Mouse (Mus musculus) spleen, adult 2 months (tissue): Measurements from ENCODE around the gene Trmt13. TPM values are rescaled to one million over a fixed set of nuclear protein-coding genes. Genes with fewer than 3 reads are reported as not detected.

Experiments used
- DNase-seq, 2 experiments: peaks; one replicate each; pipeline versions ENCODE4 v3.0.0 to v3.0.0-alpha.2; 2012 to 2021; ENCODE audit warnings: low spot score in 2 of 2, low read depth in 1 of 2
- H3K27ac ChIP-seq: fragments of 200-500 bp; 2 replicates; pipeline ENCODE4 v1.5.1; 2012; ENCODE audit warnings: low read length, inconsistent platforms; ENCODE audit not compliant: insufficient read depth
- H3K27me3 ChIP-seq: fragments of 200-500 bp; 2 replicates; pipeline ENCODE4 v1.6.1; 2012; ENCODE audit warnings: mild to moderate bottlenecking, moderate library complexity, low read length, inconsistent platforms; ENCODE audit not compliant: control insufficient read depth, insufficient read depth
- H3K36me3 ChIP-seq: fragments of 200-500 bp; 2 replicates; pipeline ENCODE4 v1.6.1; 2012; ENCODE audit warnings: mild to moderate bottlenecking, low read length, inconsistent platforms; ENCODE audit not compliant: control insufficient read depth, insufficient read depth
- H3K4me1 ChIP-seq: fragments of 200-500 bp; 2 replicates; pipeline ENCODE4 v1.6.1; 2011; ENCODE audit warnings: inconsistent platforms; ENCODE audit not compliant: control insufficient read depth, insufficient read depth, insufficient read length
- H3K4me3 ChIP-seq: fragments of 200-500 bp; 2 replicates; pipeline ENCODE4 v1.5.1; 2011; ENCODE audit warnings: mild to moderate bottlenecking, inconsistent platforms; ENCODE audit not compliant: insufficient read depth, insufficient read length; ENCODE audit errors: extremely low read depth
- CTCF ChIP-seq: fragments of 200-500 bp; IDR thresholded peaks from 2 replicates; pipeline ENCODE4 v1.5.1; 2011; ENCODE audit warnings: mild to moderate bottlenecking, inconsistent platforms; ENCODE audit not compliant: insufficient read depth, insufficient read length, insufficient replicate concordance; ENCODE audit errors: extremely low read depth
- POLR2A ChIP-seq: fragments of 200-500 bp; IDR thresholded peaks from 2 replicates; pipeline ENCODE4 v1.6.1; 2011; ENCODE audit warnings: low read depth, low read length, inconsistent platforms
- WGBS: fragments of 180-500 bp; shearing (Covaris S2); methylation state at CpG from one replicate; pipeline ENCODE4 v1.1.7; 2018; 5-methylcytosine and 5-hydroxymethylcytosine counted together
- polyA plus RNA-seq: library from polyadenylated mRNA; depleted of rRNA; stranded (reverse); fragments of >200 nt; gene quantifications from 2 replicates; pipeline ENCODE4 v1.2.3, GENCODE M21; 2012

Trmt13 gene
- polyA plus RNA-seq, 1 experiment, result 4.7 TPM

- Histone ChIP-seq H3K27ac (no peak overlapping the region), H3K27me3 (no peaks in the 10 kb centered on the region), H3K4me1 (no peaks in the 10 kb centered on the region), H3K36me3 (peaks cover 32% of the 10 kb centered on the region), H3K4me3 (no peak overlapping the region)
- TF ChIP-seq POLR2A (no peak), CTCF (no peak)
- no peak for DNase-seq
- WGBS, result 64% methylated on average over 2 of the region's 2 CpGs
Observed at GRCm38 (mm10) chr3:116642373-116642772, 28.0 kb upstream of the Trmt13 start.

- no peaks in the 10 kb centered on the region for H3K27me3 ChIP-seq
- H3K4me1 ChIP-seq, result no peaks in the 10 kb centered on the region
- DNase-seq, result no peak
- TF ChIP-seq POLR2A, result no peak
- no peak for TF ChIP-seq CTCF
- H3K36me3 ChIP-seq, result peaks cover 30% of the 10 kb centered on the region
- 82% methylated on average over 6 of the region's 6 CpGs for WGBS
- H3K4me3 ChIP-seq, result no peak overlapping the region
- H3K27ac ChIP-seq, result no peak overlapping the region
Observed at GRCm38 (mm10) chr3:116641811-116642371, 27.5 kb upstream of the Trmt13 start.

GRCm38 (mm10) chr3:116640024-116640423, 25.6 kb upstream of the Trmt13 start:
- Histone ChIP-seq H3K27me3 (no peaks in the 10 kb centered on the region), H3K36me3 (peaks cover 33% of the 10 kb centered on the region), H3K4me1 (no peaks in the 10 kb centered on the region), H3K27ac (no peak overlapping the region), H3K4me3 (no peak overlapping the region)
- WGBS, result 77% methylated on average over 1 of the region's 1 CpGs
- DNase-seq, result no peak
- no peak for TF ChIP-seq CTCF
- TF ChIP-seq POLR2A, result no peak

GRCm38 (mm10) chr3:116638572-116638971, 24.2 kb upstream of the Trmt13 start:
- H3K4me1 ChIP-seq, result no peaks in the 10 kb centered on the region
- no peak for TF ChIP-seq POLR2A
- TF ChIP-seq CTCF, result no peak
- no peak overlapping the region for H3K27ac ChIP-seq
- H3K4me3 ChIP-seq, result no peak overlapping the region
- 91% methylated on average over 7 of the region's 7 CpGs for WGBS
- peaks cover 35% of the 10 kb centered on the region for H3K36me3 ChIP-seq
- no peak for DNase-seq
- no peaks in the 10 kb centered on the region for H3K27me3 ChIP-seq

- Histone ChIP-seq H3K36me3 (peaks cover 36% of the 10 kb centered on the region), H3K27ac (no peak overlapping the region), H3K4me1 (no peaks in the 10 kb centered on the region), H3K27me3 (no peaks in the 10 kb centered on the region), H3K4me3 (no peak overlapping the region)
- no peak for TF ChIP-seq CTCF
- no peak for TF ChIP-seq POLR2A
- 84% methylated on average over 9 of the region's 9 CpGs for WGBS
- DNase-seq, result no peak
Observed at GRCm38 (mm10) chr3:116637693-116638476, 23.5 kb upstream of the Trmt13 start.

GRCm38 (mm10) chr3:116635799-116636198, 21.4 kb upstream of the Trmt13 start:
- no peaks in the 10 kb centered on the region for H3K4me1 ChIP-seq
- H3K27me3 ChIP-seq, result no peaks in the 10 kb centered on the region
- TF ChIP-seq POLR2A, result no peak
- no peak for TF ChIP-seq CTCF
- H3K27ac ChIP-seq, result no peak overlapping the region
- 88% methylated on average over 5 of the region's 5 CpGs for WGBS
- no peak overlapping the region for H3K4me3 ChIP-seq
- no peak for DNase-seq
- H3K36me3 ChIP-seq, result peaks cover 34% of the 10 kb centered on the region

GRCm38 (mm10) chr3:116634853-116635252, 20.5 kb upstream of the Trmt13 start:
- peaks cover 32% of the 10 kb centered on the region for H3K36me3 ChIP-seq
- no peak overlapping the region for H3K4me3 ChIP-seq
- 86% methylated on average over 8 of the region's 8 CpGs for WGBS
- no peak overlapping the region for H3K27ac ChIP-seq
- no peak for DNase-seq
- H3K4me1 ChIP-seq, result no peaks in the 10 kb centered on the region
- no peaks in the 10 kb centered on the region for H3K27me3 ChIP-seq
- TF ChIP-seq CTCF (no peak), POLR2A (no peak)
